Mouse (Mus musculus) urinary bladder, postnatal 10 days (tissue): Measurements from ENCODE around the gene Ube2e3.

ENCODE experiments used
- DNase-seq: peaks from one replicate; pipeline ENCODE4 v3.0.0; 2022; ENCODE audit warnings: low spot score

The Ube2e3 gene

DNA sequence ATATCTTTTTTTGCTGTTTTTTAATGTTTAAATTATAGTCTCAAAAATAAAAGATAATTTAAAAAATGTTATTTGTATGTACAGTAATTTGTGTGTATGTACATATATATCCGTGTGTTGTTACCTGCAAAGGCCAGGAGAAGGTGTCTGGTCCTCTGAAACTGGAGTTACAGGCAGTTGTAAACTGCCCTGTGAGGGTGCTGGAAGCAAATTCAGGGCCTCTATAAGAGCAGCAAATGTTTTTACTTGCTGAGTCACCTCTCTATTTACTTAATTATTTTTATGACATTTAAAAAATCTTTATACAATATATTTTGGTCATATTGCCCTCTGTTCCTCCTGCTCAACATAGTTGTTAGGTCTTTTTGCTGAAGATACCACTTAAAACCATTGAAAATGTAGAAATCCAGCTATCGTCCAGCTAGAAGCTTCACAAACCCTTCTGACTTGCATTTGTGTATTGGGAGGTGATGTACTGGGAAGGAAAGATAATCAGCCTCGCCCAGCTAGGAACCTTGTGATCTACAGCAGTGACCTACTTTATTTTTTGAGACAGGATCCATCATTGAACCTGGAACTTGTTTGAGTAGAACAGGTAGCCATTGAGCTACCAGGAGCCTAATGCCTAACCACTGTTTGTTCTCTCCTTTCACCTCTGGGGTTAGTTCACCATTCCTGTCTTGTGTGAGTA lies 15.0 kb downstream of the Ube2e3 start:
- no peak for DNase-seq

DNA sequence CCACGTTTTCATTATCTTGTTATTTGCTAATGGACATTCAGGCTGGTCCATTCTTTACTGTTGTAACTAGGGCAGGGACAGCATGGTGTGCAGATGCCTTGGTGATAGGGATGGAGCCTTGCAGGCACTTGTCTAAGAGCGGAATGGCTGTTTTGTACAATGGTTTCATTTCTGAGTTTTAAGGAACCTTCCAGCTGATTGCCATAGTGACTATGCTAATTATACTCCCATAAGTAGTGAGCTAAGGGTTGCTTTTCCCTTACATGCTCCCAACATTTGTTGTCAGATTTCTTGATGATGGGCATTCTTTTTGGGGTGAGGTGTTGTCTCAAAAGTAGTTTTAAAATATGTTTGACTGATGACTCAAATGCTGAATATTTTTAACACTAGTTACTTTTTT lies 18.5 kb downstream of the Ube2e3 start:
- DNase-seq, result no peak

- no peak for DNase-seq
Measured at GRCm38 (mm10) chr2:78888190-78888589, 20.3 kb downstream of the Ube2e3 start.

DNA sequence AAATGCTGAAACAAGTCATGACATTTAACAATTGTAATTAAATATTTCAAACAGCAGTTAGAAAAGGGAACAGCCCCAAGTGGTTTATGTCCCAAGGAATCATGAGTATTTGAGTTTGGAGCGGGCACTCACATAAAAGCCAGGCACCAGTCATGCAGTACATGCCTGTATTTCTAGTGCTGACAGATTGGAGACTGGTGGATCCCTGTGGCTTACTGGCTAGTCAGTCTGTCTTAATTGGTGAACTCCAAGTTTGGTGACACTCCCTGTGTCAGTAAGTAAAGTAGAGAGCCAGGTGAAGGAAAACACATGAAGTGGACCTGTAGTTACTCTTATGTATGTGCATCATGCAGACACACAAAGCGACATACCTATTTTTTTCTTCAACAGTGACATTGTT lies 27.3 kb downstream of the Ube2e3 start:
- DNase-seq, result no peak

DNA sequence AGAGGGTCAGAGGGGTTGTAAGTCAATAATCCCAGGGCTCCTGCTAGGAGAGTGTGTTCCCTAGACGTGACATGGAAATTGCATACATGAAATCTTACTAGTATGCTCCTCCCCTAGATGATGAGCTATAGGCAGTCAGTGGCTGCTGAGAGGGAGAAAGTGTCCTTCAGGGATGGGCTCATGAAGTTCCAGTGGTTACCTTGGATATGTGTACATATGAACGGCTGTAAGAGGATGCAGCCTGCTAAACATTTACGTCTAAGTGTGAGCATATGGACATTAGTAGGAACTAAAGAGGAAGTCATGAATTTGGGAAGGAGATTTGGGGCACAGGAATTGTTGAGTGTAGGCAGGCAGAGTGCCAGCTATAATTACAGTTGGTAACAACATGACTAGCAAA lies 38.0 kb downstream of the Ube2e3 start:
- no peak for DNase-seq

DNA sequence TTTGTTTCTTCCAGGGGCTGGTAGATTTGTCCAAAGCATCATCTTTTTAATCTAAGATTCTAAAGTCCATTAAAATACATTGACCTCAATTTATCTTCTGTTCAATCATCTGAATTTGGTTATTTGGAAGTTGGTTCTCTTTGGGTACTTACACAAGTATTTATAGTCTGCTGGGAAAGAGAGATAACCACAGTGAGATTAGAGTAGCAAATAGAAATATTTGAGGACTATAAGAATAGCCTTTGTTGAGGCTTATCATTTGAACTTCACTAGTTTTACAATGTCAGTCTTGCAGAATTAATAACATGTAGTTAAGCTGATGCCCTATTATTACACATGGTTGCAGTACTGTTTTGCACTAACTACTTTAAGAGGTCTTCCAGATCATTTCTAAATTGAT lies 43.6 kb downstream of the Ube2e3 start:
- DNase-seq, result no peak

- DNase-seq, result no peak
Measured at GRCm38 (mm10) chr2:78914861-78915260, 46.9 kb downstream of the Ube2e3 start.

- no peak for DNase-seq
Measured at GRCm38 (mm10) chr2:78922980-78923674, 55.2 kb downstream of the Ube2e3 start.

DNA sequence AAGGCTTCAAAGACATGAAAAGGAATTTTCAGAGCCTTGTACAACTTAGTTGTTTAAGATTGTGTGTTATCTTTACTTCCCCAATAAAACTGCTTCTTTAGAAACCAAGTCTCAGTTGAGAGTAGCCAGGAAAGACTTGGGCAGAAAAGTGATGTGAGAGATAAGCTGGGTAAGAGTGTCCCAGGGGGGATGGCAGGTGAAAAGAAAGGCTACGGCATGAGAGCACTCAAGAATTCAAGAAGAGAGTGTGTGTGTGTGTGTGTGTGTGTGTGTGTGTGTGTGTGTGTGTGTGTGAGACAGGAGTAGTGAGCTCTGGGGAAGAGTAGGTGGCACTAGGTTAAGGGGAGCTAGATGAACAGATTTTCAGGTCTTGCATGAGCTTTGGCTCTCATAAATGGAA lies 57.9 kb downstream of the Ube2e3 start:
- no peak for DNase-seq

GRCm38 (mm10) chr2:78927625-78928024 lies 59.7 kb downstream of the Ube2e3 start:
- no peak for DNase-seq

- no peak for DNase-seq
Measured at GRCm38 (mm10) chr2:78928080-78928479, 60.2 kb downstream of the Ube2e3 start.

- DNase-seq, result no peak
Measured at GRCm38 (mm10) chr2:78931358-78931757, 63.4 kb downstream of the Ube2e3 start.

DNA sequence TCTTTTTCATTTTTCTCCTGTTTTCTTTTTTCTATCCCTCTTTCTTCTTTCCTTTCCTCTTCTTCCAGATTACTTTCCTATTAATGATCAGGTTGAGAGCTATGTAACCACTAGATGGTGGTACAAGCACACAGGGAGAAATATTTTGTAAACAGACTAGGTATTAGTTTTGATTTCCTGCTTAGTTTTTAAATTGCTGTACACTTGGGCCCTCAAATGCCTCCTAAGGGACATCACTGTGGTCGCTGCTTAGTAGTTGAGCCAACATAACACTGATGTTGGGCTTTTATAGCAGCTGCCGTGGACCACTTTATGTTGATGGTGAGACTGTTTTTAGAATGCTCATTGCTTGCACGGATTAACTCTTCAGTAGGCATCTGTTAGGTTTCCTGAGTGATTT lies 91.5 kb downstream of the Ube2e3 start:
- DNase-seq, result no peak

GRCm38 (mm10) chr2:78960288-78960687 lies 92.4 kb downstream of the Ube2e3 start:
- DNase-seq, result no peak

- no peak for DNase-seq
Measured at GRCm38 (mm10) chr2:78961023-78961422, 93.1 kb downstream of the Ube2e3 start.

GRCm38 (mm10) chr2:78961580-78961979 lies 93.7 kb downstream of the Ube2e3 start:
- no peak for DNase-seq

DNA sequence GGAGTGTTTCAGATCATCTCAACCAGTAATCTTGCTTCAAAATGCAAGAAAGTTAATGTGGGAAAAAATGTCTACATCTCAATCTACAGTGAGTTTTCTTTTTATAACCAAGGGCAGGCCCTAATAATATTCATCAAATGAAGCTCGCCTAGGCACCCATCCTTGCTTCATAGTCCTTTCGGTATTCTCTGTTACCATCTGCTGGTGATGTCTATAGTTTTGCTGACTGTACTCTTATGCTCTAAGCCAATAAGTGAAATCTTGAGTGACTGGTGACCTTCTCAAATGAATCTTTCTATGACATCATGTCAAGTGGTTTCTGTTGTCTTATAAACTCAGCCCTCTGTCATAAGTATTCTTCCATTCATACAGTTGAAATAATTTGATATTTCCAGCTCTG lies 97.1 kb downstream of the Ube2e3 start:
- no peak for DNase-seq

DNA sequence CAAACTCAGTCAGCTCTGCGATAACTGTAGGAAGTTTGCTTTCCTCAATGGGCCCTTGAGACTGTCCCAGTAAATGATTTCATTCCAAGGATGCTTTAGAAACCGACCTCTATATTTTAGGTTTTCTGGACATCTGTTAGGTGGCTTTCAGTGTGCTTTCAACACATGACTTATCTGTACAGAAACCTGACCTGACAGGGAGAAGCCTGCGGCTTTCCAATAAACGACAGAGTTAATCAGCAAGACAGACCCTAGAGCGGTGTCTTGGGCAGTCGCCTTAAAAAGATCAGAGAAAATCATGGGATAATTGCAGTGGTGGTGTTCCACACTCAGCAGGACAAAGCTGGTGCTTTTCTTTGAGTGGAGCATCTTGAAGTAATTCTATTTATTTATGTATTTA lies 97.5 kb downstream of the Ube2e3 start:
- no peak for DNase-seq

GRCm38 (mm10) chr2:78970088-78970487 lies 102.2 kb downstream of the Ube2e3 start:
- DNase-seq, result no peak
